11 mouse cellular contexts compared by ENCODE assay signal in genomic region chr4:137133789-137134188, GRCm38 (mm10).
A peak's percentile ranks its signal among the peaks of the same experiment; 100 is the strongest.
DNase-seq lines count a peak whose midpoint lies in the region; ATAC-seq and TF ChIP-seq lines count a peak whose summit lies in the region.
"Had no signal": no experiment of that assay in that cellular context is flagged by ENCODE, and none has a peak within 500 bp of the region (broad histone marks: within the 10 kb centered on the region; RNA-seq: fewer than 3 reads in every experiment).

No protein-coding gene starts in this region.

- no peaks in the 10 kb centered on the region for H3K36me3 ChIP-seq in embryonic facial prominence, embryonic 14.5 days (ENCODE audit: control insufficient read depth, insufficient read depth, low read length)
- H3K36me3 ChIP-seq in embryonic facial prominence, embryonic 10.5 days (replicated peaks): no peaks in the 10 kb centered on the region
- no peaks in the 10 kb centered on the region for H3K36me3 ChIP-seq in midbrain, embryonic 11.5 days (ENCODE audit: control insufficient read depth, insufficient read depth, low read length)
- H3K36me3 ChIP-seq in midbrain, embryonic 15.5 days (replicated peaks): no peaks in the 10 kb centered on the region
- H3K36me3 ChIP-seq in forebrain, postnatal 0 days (ENCODE audit: insufficient read depth): no peaks in the 10 kb centered on the region
- H3K36me3 ChIP-seq: liver, embryonic 15.5 days; neural tube, embryonic 12.5 days had no signal

- TF ChIP-seq CTCF in forebrain, postnatal 0 days (IDR thresholded peaks at IDR 0.05; ENCODE audit: low read depth): no peak

- WGBS in embryonic facial prominence, embryonic 14.5 days: 44% methylated on average over 13 of the region's 13 CpGs
- WGBS in embryonic facial prominence, embryonic 10.5 days: 57% methylated on average over 13 of the region's 13 CpGs
- WGBS in midbrain, embryonic 11.5 days: 66% methylated on average over 13 of the region's 13 CpGs
- 62% methylated on average over 13 of the region's 13 CpGs for WGBS in midbrain, embryonic 15.5 days
- WGBS in forebrain, postnatal 0 days: 65% methylated on average over 13 of the region's 13 CpGs

- H3K27me3 ChIP-seq in embryonic facial prominence, embryonic 14.5 days (replicated peaks; ENCODE audit: control insufficient read depth, insufficient read depth, low read length): no peaks in the 10 kb centered on the region
- H3K27me3 ChIP-seq in embryonic facial prominence, embryonic 10.5 days (replicated peaks; ENCODE audit: low read depth, poor library complexity, severe bottlenecking): 0 out of 2 replicates have a peak, but pooled peaks cover 14% of the 10 kb centered on the region
- no peaks in the 10 kb centered on the region for H3K27me3 ChIP-seq in midbrain, embryonic 11.5 days (ENCODE audit: control insufficient read depth, insufficient read depth, low read length)
- no peaks in the 10 kb centered on the region for H3K27me3 ChIP-seq in midbrain, embryonic 15.5 days (replicated peaks)
- H3K27me3 ChIP-seq in forebrain, postnatal 0 days (ENCODE audit: insufficient read depth, low read length): no peaks in the 10 kb centered on the region

- peak; percentile 64 for DNase-seq in embryonic facial prominence, embryonic 14.5 days (ENCODE audit: low spot score)
- no peak for DNase-seq in embryonic facial prominence, embryonic 10.5 days (ENCODE audit: low spot score)
- peak; percentile 67 for DNase-seq in midbrain, embryonic 11.5 days (ENCODE audit: low spot score, missing footprints)
- DNase-seq in kidney, postnatal 4 days: peak; percentile 56 to 73
- peak; percentile 26 for DNase-seq in yolk sac, embryonic 10.5 days (ENCODE audit: low spot score)
- DNase-seq in forebrain, postnatal 0 days: no peak
- DNase-seq in layer of hippocampus, postnatal 14 days (ENCODE audit: low spot score in 2 of 2): no peak

- H3K9me3 ChIP-seq in embryonic facial prominence, embryonic 14.5 days (ENCODE audit: control insufficient read depth, low read length): no peaks in the 10 kb centered on the region
- no peaks in the 10 kb centered on the region for H3K9me3 ChIP-seq in embryonic facial prominence, embryonic 10.5 days
- no peaks in the 10 kb centered on the region for H3K9me3 ChIP-seq in midbrain, embryonic 11.5 days (ENCODE audit: control insufficient read depth, low read length)
- no peaks in the 10 kb centered on the region for H3K9me3 ChIP-seq in midbrain, embryonic 15.5 days
- no peaks in the 10 kb centered on the region for H3K9me3 ChIP-seq in forebrain, postnatal 0 days (ENCODE audit: low read length)
- H3K9me3 ChIP-seq: liver, embryonic 15.5 days; neural tube, embryonic 12.5 days had no signal

- peak; percentile 73; the same call in 1 of the 2 replicates for ATAC-seq in embryonic facial prominence, embryonic 14.5 days (ENCODE audit: low read depth)
- ATAC-seq in midbrain, embryonic 11.5 days (ENCODE audit: low FRiP score): no peak
- no peak for ATAC-seq in midbrain, embryonic 15.5 days (replicated peaks)
- ATAC-seq in forebrain, postnatal 0 days: no peak

- H3K27ac ChIP-seq in embryonic facial prominence, embryonic 14.5 days (replicated peaks; ENCODE audit: low read depth, low read length): no peak overlapping the region; the same call in 1 of the 2 replicates
- H3K27ac ChIP-seq in embryonic facial prominence, embryonic 10.5 days (replicated peaks): no peak overlapping the region
- no peak overlapping the region for H3K27ac ChIP-seq in midbrain, embryonic 11.5 days (ENCODE audit: low read depth, low read length)
- H3K27ac ChIP-seq in midbrain, embryonic 15.5 days: no peak overlapping the region
- H3K27ac ChIP-seq in forebrain, postnatal 0 days (ENCODE audit: low read depth, low read length): no peak overlapping the region
- H3K27ac ChIP-seq: liver, embryonic 15.5 days; neural tube, embryonic 12.5 days had no signal

- no peak overlapping the region for H3K9ac ChIP-seq in embryonic facial prominence, embryonic 14.5 days (ENCODE audit: low read depth, low read length)
- H3K9ac ChIP-seq in midbrain, embryonic 11.5 days (ENCODE audit: low read length): no peak overlapping the region
- no peak overlapping the region for H3K9ac ChIP-seq in midbrain, embryonic 15.5 days
- no peak overlapping the region for H3K9ac ChIP-seq in forebrain, postnatal 0 days
- H3K9ac ChIP-seq: liver, embryonic 15.5 days; neural tube, embryonic 12.5 days had no signal

- H3K4me2 ChIP-seq in embryonic facial prominence, embryonic 14.5 days (ENCODE audit: low read depth, low read length): no peak overlapping the region
- no peak overlapping the region for H3K4me2 ChIP-seq in midbrain, embryonic 11.5 days
- H3K4me2 ChIP-seq in midbrain, embryonic 15.5 days: no peak overlapping the region
- H3K4me2 ChIP-seq in forebrain, postnatal 0 days (ENCODE audit: low read depth): no peak overlapping the region
- H3K4me2 ChIP-seq: liver, embryonic 15.5 days; neural tube, embryonic 12.5 days had no signal

- H3K4me1 ChIP-seq in embryonic facial prominence, embryonic 14.5 days (ENCODE audit: control insufficient read depth, insufficient read depth, low read length): peaks cover 18% of the 10 kb centered on the region
- peaks cover 22% of the 10 kb centered on the region for H3K4me1 ChIP-seq in embryonic facial prominence, embryonic 10.5 days
- peaks cover 2% of the 10 kb centered on the region; the same call in 1 of the 2 replicates for H3K4me1 ChIP-seq in midbrain, embryonic 11.5 days (ENCODE audit: control insufficient read depth, insufficient read depth, low read length)
- H3K4me1 ChIP-seq in midbrain, embryonic 15.5 days: no peaks in the 10 kb centered on the region
- H3K4me1 ChIP-seq in forebrain, postnatal 0 days (ENCODE audit: insufficient read depth): peaks cover 5% of the 10 kb centered on the region; the same call in 1 of the 2 replicates
- H3K4me1 ChIP-seq: liver, embryonic 15.5 days had no signal

- H3K4me3 ChIP-seq in embryonic facial prominence, embryonic 14.5 days (ENCODE audit: low read depth, low read length): no peak overlapping the region
- H3K4me3 ChIP-seq in embryonic facial prominence, embryonic 10.5 days: no peak overlapping the region
- no peak overlapping the region for H3K4me3 ChIP-seq in midbrain, embryonic 11.5 days (ENCODE audit: low read depth, low read length)
- no peak overlapping the region for H3K4me3 ChIP-seq in midbrain, embryonic 15.5 days
- H3K4me3 ChIP-seq in forebrain, postnatal 0 days (ENCODE audit: low read depth, low read length): no peak overlapping the region
- H3K4me3 ChIP-seq: erythroblast, embryonic 14.5 days; liver, embryonic 15.5 days; neural tube, embryonic 12.5 days had no signal

Comparison
In these comparisons a context has a peak if more than half of its experiments do, and no peak if none do; other contexts are left out.
1. DNase-seq: peak in embryonic facial prominence, embryonic 14.5 days (single experiment), midbrain, embryonic 11.5 days (single experiment), kidney, postnatal 4 days (2 of 2) and yolk sac, embryonic 10.5 days (single experiment); none in embryonic facial prominence, embryonic 10.5 days (single experiment), forebrain, postnatal 0 days (single experiment) and layer of hippocampus, postnatal 14 days (0 of 2).